Mouse (Mus musculus): ENCODE data around the gene Glt6d1. TPM values are rescaled to one million over a fixed set of nuclear protein-coding genes. Genes with fewer than 3 reads are reported as not detected.

Gene Glt6d1
- polyA plus RNA-seq, 2 experiments from 2014 or later: not detected

GRCm38 (mm10) chr2:25789092-25789491 lies 26.6 kb downstream of the Glt6d1 start:
- ATAC-seq: no peak

GRCm38 (mm10) chr2:25785573-25786322 lies 29.9 kb downstream of the Glt6d1 start:
- ATAC-seq: no peak

- no peak for ATAC-seq
Measured at GRCm38 (mm10) chr2:25781957-25782356, 33.7 kb downstream of the Glt6d1 start, which contains the start of gene Gm13539. Gene Gm13539 (plus strand): TSS chr2:25782257.

GRCm38 (mm10) chr2:25780921-25781320 lies 34.7 kb downstream of the Glt6d1 start:
- no peak for ATAC-seq

- no peak for ATAC-seq
Measured at GRCm38 (mm10) chr2:25779076-25779475, 36.6 kb downstream of the Glt6d1 start.

DNA sequence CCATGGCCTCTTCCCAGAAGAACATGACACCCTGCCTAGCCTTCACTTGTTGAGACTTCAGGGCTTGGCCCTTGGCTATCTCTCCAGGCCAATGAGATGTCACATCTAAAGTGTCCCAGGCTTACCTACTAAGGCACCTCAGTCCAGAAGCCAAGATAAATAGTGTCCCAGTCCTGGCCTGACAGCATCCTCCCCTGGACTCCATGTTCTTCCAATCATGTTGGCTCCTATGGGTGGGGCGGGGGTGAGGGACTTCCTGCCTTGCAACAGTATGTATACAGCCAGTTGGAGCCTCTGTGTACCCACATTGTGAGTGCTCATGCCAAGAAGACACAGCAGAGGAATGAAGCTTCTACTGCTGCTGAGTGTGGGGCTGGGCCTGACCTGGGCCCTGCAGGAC lies 38.9 kb downstream of the Glt6d1 start, which contains the start of gene Lcn11:
Lcn11 (plus strand) TSS at position 301 of the 400 bp plus-strand sequence.
- no peak for ATAC-seq

DNA sequence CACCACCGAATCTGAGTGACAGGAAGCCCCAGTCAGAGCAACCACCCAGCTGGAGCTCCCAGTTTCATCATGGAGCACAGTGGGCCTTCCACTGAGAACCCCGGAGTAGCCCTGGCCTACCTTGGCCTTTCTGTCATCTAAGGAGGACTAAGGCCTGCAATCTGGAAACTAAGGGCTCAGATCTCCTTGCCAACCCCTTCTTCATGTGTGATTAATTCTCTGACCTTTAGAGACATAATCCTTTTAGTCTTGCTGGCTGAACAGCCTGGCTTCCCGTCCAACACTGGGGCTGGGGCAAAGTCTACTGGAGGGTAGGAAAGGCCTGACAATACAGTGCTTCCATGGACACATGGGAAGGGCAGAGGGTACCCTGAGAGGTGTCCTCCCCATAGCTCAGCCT lies 39.7 kb downstream of the Glt6d1 start:
- ATAC-seq: no peak

GRCm38 (mm10) chr2:25774640-25775039 lies 41.0 kb downstream of the Glt6d1 start:
- no peak for ATAC-seq

DNA sequence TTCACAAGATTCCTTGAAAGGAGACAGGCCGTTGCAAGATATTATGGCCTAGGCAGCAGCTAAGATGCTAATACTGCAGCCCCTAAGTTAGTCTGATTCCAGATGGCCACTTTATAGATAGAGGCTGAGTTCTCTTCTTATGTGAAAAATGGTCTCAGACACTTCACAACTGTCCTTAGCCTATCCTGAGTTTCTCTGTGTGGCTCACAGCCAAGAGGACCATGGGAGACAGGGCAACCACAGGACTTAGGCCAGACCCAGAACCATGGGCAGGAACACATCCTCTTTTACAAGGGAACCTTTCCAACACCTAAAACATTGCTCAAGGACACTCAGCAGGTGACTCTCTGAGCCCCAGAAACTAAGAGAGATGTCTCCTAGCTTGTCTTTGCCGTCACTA lies 42.1 kb downstream of the Glt6d1 start:
- ATAC-seq: no peak

DNA sequence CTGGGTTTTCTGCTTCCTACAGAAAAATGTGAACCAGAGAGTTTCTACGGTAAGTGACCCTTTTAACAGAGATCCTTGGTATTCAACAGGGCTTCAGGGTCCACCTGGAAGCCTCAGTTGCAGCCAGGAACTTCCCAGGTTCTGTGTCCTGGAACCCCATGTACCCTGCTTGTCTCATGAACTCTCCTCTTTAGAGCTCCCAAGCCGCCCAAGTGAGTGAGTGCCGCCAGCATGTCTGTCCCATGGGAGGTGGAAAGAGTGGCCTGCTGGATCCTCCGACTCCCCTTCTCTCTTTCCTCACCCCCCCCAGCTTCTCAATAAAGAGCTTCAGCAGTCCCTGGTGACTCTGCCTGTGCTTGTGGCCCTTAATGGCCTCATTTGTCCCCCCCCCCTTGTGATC lies 47.9 kb downstream of the Glt6d1 start:
- no peak for ATAC-seq

GRCm38 (mm10) chr2:25765269-25765668 lies 50.4 kb downstream of the Glt6d1 start, which contains the start of gene Lcn3:
Gene Lcn3 (plus strand): TSS chr2:25765569.
- ATAC-seq: no peak

- ATAC-seq: no peak
Measured at GRCm38 (mm10) chr2:25758064-25758625, 57.5 kb downstream of the Glt6d1 start.

GRCm38 (mm10) chr2:25754201-25754600 lies 61.4 kb downstream of the Glt6d1 start:
- ATAC-seq: no peak

Other genes with a start within 250 kb of the Glt6d1 start
- 1 to 10 TPM; 1.6 to 4.7 TPM for gene Mamdc4, start 241.0 kb downstream of the Glt6d1 start, polyA plus RNA-seq (2017; shearing (Covaris generic))
- 10 to 100 TPM; 53.9 to 66.8 TPM for gene Phpt1, start 240.6 kb downstream of the Glt6d1 start, polyA plus RNA-seq (2017; shearing (Covaris generic))
- not detected for gene Ajm1, start 234.1 kb downstream of the Glt6d1 start, polyA plus RNA-seq (2017; shearing (Covaris generic))
- 10 to 100 TPM; 17.0 to 20.1 TPM for gene Rabl6, start 207.3 kb downstream of the Glt6d1 start, polyA plus RNA-seq (2017; shearing (Covaris generic))
- not detected for gene Ccdc183, start 198.2 kb downstream of the Glt6d1 start, polyA plus RNA-seq (2017; shearing (Covaris generic))
- under 1 TPM in 1 of 2 experiments, not detected in 1; 0.94 TPM for gene Tmem141, start 193.8 kb downstream of the Glt6d1 start, polyA plus RNA-seq (2017; shearing (Covaris generic))
- gene Fcna, start 187.8 kb downstream of the Glt6d1 start, polyA plus RNA-seq (2017; shearing (Covaris generic)): 1 to 10 TPM; 1.8 to 3.5 TPM
- gene Lcn8, start 162.7 kb downstream of the Glt6d1 start, polyA plus RNA-seq (2017; shearing (Covaris generic)): not detected
- not detected for gene Lcn5, start 157.9 kb downstream of the Glt6d1 start, polyA plus RNA-seq (2017; shearing (Covaris generic))
- gene Lcn6, start 139.1 kb downstream of the Glt6d1 start, polyA plus RNA-seq (2017; shearing (Covaris generic)): not detected
- 1 to 10 TPM in 1 of 2 experiments, under 1 TPM in 1; 0.69 to 3.0 TPM for gene Lcn10, start 133.1 kb downstream of the Glt6d1 start, polyA plus RNA-seq (2017; shearing (Covaris generic))
- gene Obp2a, start 115.8 kb downstream of the Glt6d1 start, polyA plus RNA-seq (2017; shearing (Covaris generic)): not detected
- 100 to 1,000 TPM; 100 to 127 TPM for gene Bmyc, start 109.1 kb downstream of the Glt6d1 start, polyA plus RNA-seq (2017; shearing (Covaris generic))
- not detected for gene Obp2b, start 78.8 kb downstream of the Glt6d1 start, polyA plus RNA-seq (2017; shearing (Covaris generic))
- gene Lcn3, start 50.3 kb downstream of the Glt6d1 start, polyA plus RNA-seq (2017; shearing (Covaris generic)): not detected
- not detected for gene Lcn11, start 38.8 kb downstream of the Glt6d1 start, polyA plus RNA-seq (2017; shearing (Covaris generic))
- not detected for gene Gm13539, start 33.6 kb downstream of the Glt6d1 start, polyA plus RNA-seq (2017; shearing (Covaris generic))
- not detected for gene Lcn9, start 7.3 kb upstream of the Glt6d1 start, polyA plus RNA-seq (2017; shearing (Covaris generic))
- gene Sohlh1, start 31.4 kb upstream of the Glt6d1 start, polyA plus RNA-seq (2017; shearing (Covaris generic)): under 1 TPM in 1 of 2 experiments, not detected in 1; 0.58 TPM
- gene Kcnt1, start 47.9 kb upstream of the Glt6d1 start, polyA plus RNA-seq (2017; shearing (Covaris generic)): under 1 TPM; 0.05 to 0.24 TPM
- 1 to 10 TPM; 6.0 to 9.7 TPM for gene Camsap1, start 167.4 kb upstream of the Glt6d1 start, polyA plus RNA-seq (2017; shearing (Covaris generic))
- gene Ubac1, start 205.9 kb upstream of the Glt6d1 start, polyA plus RNA-seq (2017; shearing (Covaris generic)): 10 to 100 TPM; 10.2 to 11.8 TPM